Mouse (Mus musculus) CH12.LX (cell line): Measurements from ENCODE around the gene 1700123O20Rik. TPM values are rescaled to one million over a fixed set of nuclear protein-coding genes. Genes with fewer than 3 reads are reported as not detected.
A peak's percentile ranks its signal among the peaks of the same experiment; 100 is the strongest.

Experiments
- DNase-seq: peaks from one replicate; pipeline ENCODE4 v3.0.0-alpha.2; 2013; ENCODE audit errors: extremely low read depth
- H3K27ac ChIP-seq: 2 replicates; pipeline ENCODE4 v1.5.1; 2012; ENCODE audit warnings: low read depth, mild to moderate bottlenecking, control low read depth, moderate library complexity; ENCODE audit not compliant: insufficient read depth
- H3K27me3 ChIP-seq: replicated peaks from 2 replicates; pipeline ENCODE3; 2012; ENCODE audit warnings: inconsistent platforms
- H3K36me3 ChIP-seq, 2 experiments: replicated peaks in 1 of 2; 2 replicates each; pipeline versions ENCODE3 to v1.6.1; 2012; ENCODE audit warnings: inconsistent platforms in 1 of 2, low read length in 1 of 2, mild to moderate bottlenecking in 1 of 2, mixed read lengths in 1 of 2, moderate library complexity in 1 of 2; ENCODE audit not compliant: control insufficient read depth in 1 of 2, insufficient read depth in 1 of 2
- H3K4me1 ChIP-seq, 2 experiments: 2 replicates each; pipeline ENCODE4 v1.6.1; 2012; ENCODE audit warnings: inconsistent platforms in 1 of 2, moderate library complexity in 1 of 2; ENCODE audit not compliant: insufficient read depth in 2 of 2, control insufficient read depth in 1 of 2
- H3K4me2 ChIP-seq: 2 replicates; pipeline ENCODE4 v1.6.1; 2012; ENCODE audit warnings: low read depth, mild to moderate bottlenecking, control low read depth; ENCODE audit not compliant: poor library complexity, insufficient read depth, severe bottlenecking
- H3K4me3 ChIP-seq, 3 experiments: fragments of 150-350 bp in 1 of 3; sonication (generic) in 1 of 3; replicated peaks in 1 of 3; 2 replicates each; pipeline versions ENCODE3 to v1.5.1; 2011 to 2012; ENCODE audit warnings: low read depth in 2 of 3, low read length in 2 of 3, mild to moderate bottlenecking in 2 of 3, moderate library complexity in 2 of 3, control low read depth in 1 of 3, improper control_type of control experiment in 1 of 3, inconsistent platforms in 1 of 3, mixed read lengths in 1 of 3; ENCODE audit not compliant: poor library complexity in 1 of 3
- H3K79me2 ChIP-seq: replicated peaks from 2 replicates; pipeline ENCODE4 v1.6.1; 2012; ENCODE audit warnings: mild to moderate bottlenecking, moderate library complexity; ENCODE audit not compliant: control insufficient read depth, poor library complexity, insufficient read depth, severe bottlenecking; ENCODE audit errors: extremely low read depth
- H3K9ac ChIP-seq: 2 replicates; pipeline ENCODE4 v1.6.1; 2012; ENCODE audit warnings: low read depth, mild to moderate bottlenecking, control low read depth, moderate library complexity; ENCODE audit not compliant: insufficient read depth
- H3K9me3 ChIP-seq: replicated peaks from 2 replicates; pipeline ENCODE3; 2012; ENCODE audit warnings: low read length, inconsistent platforms, mixed read lengths
- CTCF ChIP-seq, 2 experiments: IDR thresholded peaks in 1 of 2; conservative IDR thresholded peaks in 1 of 2; 2 replicates each; pipeline ENCODE4 v1.5.1; 2011 to 2012; ENCODE audit warnings: low read depth in 2 of 2, low read length in 2 of 2, improper control_type of control experiment in 1 of 2, inconsistent platforms in 1 of 2, mild to moderate bottlenecking in 1 of 2, moderate library complexity in 1 of 2
- E2F4 ChIP-seq: IDR thresholded peaks from 2 replicates; pipeline ENCODE4 v1.6.1; 2011; ENCODE audit warnings: low read depth, low read length, improper control_type of control experiment; ENCODE audit not compliant: insufficient replicate concordance
- ELF1 ChIP-seq: IDR thresholded peaks from 2 replicates; pipeline ENCODE4 v1.6.1; 2014; ENCODE audit warnings: low read depth, mild to moderate bottlenecking, inconsistent platforms, low read length, improper control_type of control experiment
- EP300 ChIP-seq: IDR thresholded peaks from 2 replicates; pipeline ENCODE4 v1.6.1; 2011; ENCODE audit warnings: low read length, improper control_type of control experiment
- GABPA ChIP-seq: IDR thresholded peaks from 2 replicates; pipeline ENCODE4 v1.6.1; 2012; ENCODE audit warnings: low read depth, low read length, improper control_type of control experiment, inconsistent platforms; ENCODE audit not compliant: insufficient replicate concordance
- HCFC1 ChIP-seq: IDR thresholded peaks from 2 replicates; pipeline ENCODE4 v1.6.1; 2012; ENCODE audit warnings: low read depth, mild to moderate bottlenecking, inconsistent platforms, low read length, improper control_type of control experiment
- IRF4 ChIP-seq: IDR thresholded peaks from 2 replicates; pipeline ENCODE4 v1.6.1; 2014; ENCODE audit warnings: low read depth, mild to moderate bottlenecking, inconsistent platforms, low read length, improper control_type of control experiment
- KAT2A ChIP-seq: IDR thresholded peaks from 2 replicates; pipeline ENCODE4 v1.6.1; 2012; ENCODE audit warnings: low read length, improper control_type of control experiment, inconsistent platforms; ENCODE audit not compliant: insufficient replicate concordance
- MAZ ChIP-seq: IDR thresholded peaks from 2 replicates; pipeline ENCODE4 v1.6.1; 2012; ENCODE audit warnings: low read depth, mild to moderate bottlenecking, inconsistent platforms, low read length, improper control_type of control experiment, moderate library complexity
- MEF2A ChIP-seq: IDR thresholded peaks from 2 replicates; pipeline ENCODE4 v1.6.1; 2014; ENCODE audit warnings: low read depth, mild to moderate bottlenecking, inconsistent platforms, low read length, improper control_type of control experiment, borderline replicate concordance
- MYC ChIP-seq: IDR thresholded peaks from 2 replicates; pipeline ENCODE4 v1.6.1; 2011; ENCODE audit warnings: low read depth, mild to moderate bottlenecking, improper control_type of control experiment, low read length
- NELFE ChIP-seq: IDR thresholded peaks from 2 replicates; pipeline ENCODE4 v1.6.1; 2011; ENCODE audit warnings: low read depth, low read length, improper control_type of control experiment
- NRF1 ChIP-seq: IDR thresholded peaks from 2 replicates; pipeline ENCODE4 v1.6.1; 2014; ENCODE audit warnings: low read depth, mild to moderate bottlenecking, inconsistent platforms, low read length, improper control_type of control experiment, moderate library complexity
- PAX5 ChIP-seq: IDR thresholded peaks from 2 replicates; pipeline ENCODE4 v1.6.1; 2012; ENCODE audit warnings: low read length, inconsistent platforms, mixed read lengths
- POLR2A ChIP-seq: IDR thresholded peaks from 2 replicates; pipeline ENCODE4 v1.6.1; 2011; ENCODE audit warnings: low read depth, mild to moderate bottlenecking, improper control_type of control experiment, low read length
- POLR2AphosphoS2 ChIP-seq: IDR thresholded peaks from 2 replicates; pipeline ENCODE4 v1.6.1; 2011; ENCODE audit warnings: low read depth, low read length, improper control_type of control experiment
- SIN3A ChIP-seq: IDR thresholded peaks from 2 replicates; pipeline ENCODE4 v1.6.1; 2012; ENCODE audit warnings: low read length, improper control_type of control experiment, inconsistent platforms
- SMC3 ChIP-seq: IDR thresholded peaks from 2 replicates; pipeline ENCODE4 v1.6.1; 2011; ENCODE audit warnings: low read depth, low read length, improper control_type of control experiment
- TCF12 ChIP-seq: IDR thresholded peaks from 2 replicates; pipeline ENCODE4 v1.6.1; 2014; ENCODE audit warnings: low read depth, mild to moderate bottlenecking, inconsistent platforms, low read length, improper control_type of control experiment
- UBTF ChIP-seq: IDR thresholded peaks from 2 replicates; pipeline ENCODE4 v1.6.1; 2012; ENCODE audit warnings: low read depth, mild to moderate bottlenecking, inconsistent platforms, low read length, improper control_type of control experiment, moderate library complexity
- USF2 ChIP-seq: conservative IDR thresholded peaks from 2 replicates; pipeline ENCODE4 v1.6.1; 2011; ENCODE audit warnings: low read depth, low read length, improper control_type of control experiment
- ZC3H11A ChIP-seq: IDR thresholded peaks from 2 replicates; pipeline ENCODE4 v1.6.1; 2012; ENCODE audit warnings: low read depth, mild to moderate bottlenecking, inconsistent platforms, low read length, improper control_type of control experiment
- ZMIZ1 ChIP-seq: IDR thresholded peaks from 2 replicates; pipeline ENCODE4 v1.6.1; 2012; ENCODE audit warnings: low read depth, mild to moderate bottlenecking, inconsistent platforms, low read length, improper control_type of control experiment
- dilution Hi-C: fragments of 300-500 bp; cut with MboI; formaldehyde crosslinking; loops from 2 replicates; pipeline ENCODE4 v1.14.3; 2020; ENCODE audit warnings: low sequenced_read_pairs; ENCODE audit not compliant: extremely low pct_unique_long_range_greater_than_20kb, extremely low pct_ligation_motif_present
- in situ Hi-C: fragments of 300-500 bp; cut with MboI; formaldehyde crosslinking; loops from 3 replicates; pipeline ENCODE4 v1.14.3; 2019; ENCODE audit warnings: low sequenced_read_pairs, low pct_ligation_motif_present, low pct_unique_long_range_greater_than_20kb, mixed read lengths
- polyA plus RNA-seq: library from polyadenylated mRNA; unstranded; fragments of >175 nt; gene quantifications from 2 replicates; pipeline ENCODE4 v1.2.1, GENCODE M21; 2012; ENCODE audit warnings: low read depth; ENCODE audit not compliant: insufficient read length
- total RNA-seq, 2 experiments: library from RNA; depleted of rRNA; stranded (reverse); fragments of 300-350 nt in 1 of 2; fragments of >200 nt in 1 of 2; gene quantifications; 2 replicates each; pipeline ENCODE4 v1.2.3; 2012 to 2014

The 1700123O20Rik gene
- total and polyA plus RNA-seq, 3 experiments: 33.1 to 60.7 (median 59.1) TPM

DNA sequence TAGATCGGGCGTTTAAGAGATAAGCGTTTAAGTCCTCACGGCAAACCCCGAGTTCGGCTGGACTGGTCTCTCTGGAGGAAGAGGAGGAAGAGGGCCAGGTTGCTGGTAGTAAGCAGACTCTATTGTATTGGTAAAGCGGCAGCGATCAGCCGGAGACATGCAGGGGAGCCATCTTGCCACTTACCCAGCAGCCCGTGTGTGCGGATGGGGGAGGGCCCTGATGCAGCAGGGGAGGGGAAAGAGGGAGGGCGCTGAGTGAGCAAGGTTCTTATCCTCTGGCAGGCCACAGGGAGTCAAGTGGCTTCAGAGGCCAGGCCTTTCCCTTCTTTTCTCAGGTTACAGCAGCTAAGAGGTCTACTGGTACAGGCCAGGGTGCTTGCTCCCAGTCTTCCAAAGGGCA lies 32.5 kb upstream of the 1700123O20Rik start (continued):
- no peak for TF ChIP-seq SIN3A
- TF ChIP-seq POLR2A: peak; percentile 90
- no peak for TF ChIP-seq SMC3
- peak; percentile 85; the same call in 1 of the 2 replicates for TF ChIP-seq POLR2AphosphoS2
- TF ChIP-seq EP300: no peak
- TF ChIP-seq GABPA: no peak
- peak; percentile 73 for TF ChIP-seq HCFC1
- no peak for TF ChIP-seq IRF4
- TF ChIP-seq NRF1: peak; percentile 54
- TF ChIP-seq TCF12: peak; percentile 90

DNA sequence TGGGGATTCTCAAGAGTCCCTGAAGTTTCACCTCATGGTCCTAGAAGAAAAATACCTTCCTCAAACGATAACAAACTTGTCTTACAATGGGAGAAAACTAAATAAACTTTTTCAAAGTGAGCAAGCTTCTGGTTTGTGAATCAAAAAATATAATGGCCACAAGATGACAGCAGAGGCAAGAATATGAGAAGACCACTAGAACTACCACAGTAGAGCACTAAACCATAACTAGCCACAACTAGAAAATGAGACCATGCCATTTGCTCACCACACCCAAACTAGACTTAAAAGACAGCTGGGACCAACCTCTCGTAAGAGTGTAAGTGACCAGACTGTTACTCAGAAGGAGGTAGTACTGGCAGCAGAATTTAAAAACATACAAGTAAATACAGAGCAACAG lies 26.0 kb upstream of the 1700123O20Rik start:
- no peaks in the 10 kb centered on the region for H3K9me3 ChIP-seq
- H3K27ac ChIP-seq: no peak overlapping the region
- H3K27me3 ChIP-seq: no peaks in the 10 kb centered on the region
- peaks cover 72 to 95% of the 10 kb centered on the region in 2 experiments for H3K36me3 ChIP-seq
- in situ Hi-C loops: no loop called here
- dilution Hi-C loops: no loop called here
- H3K4me3 ChIP-seq: no peak overlapping the region
- no peaks in the 10 kb centered on the region for H3K4me1 ChIP-seq
- H3K9ac ChIP-seq: no peak overlapping the region
- no peak for DNase-seq
- no peaks in the 10 kb centered on the region for H3K79me2 ChIP-seq
- H3K4me2 ChIP-seq: no peak overlapping the region
- TF ChIP-seq NELFE (no peak), UBTF (no peak)

DNA sequence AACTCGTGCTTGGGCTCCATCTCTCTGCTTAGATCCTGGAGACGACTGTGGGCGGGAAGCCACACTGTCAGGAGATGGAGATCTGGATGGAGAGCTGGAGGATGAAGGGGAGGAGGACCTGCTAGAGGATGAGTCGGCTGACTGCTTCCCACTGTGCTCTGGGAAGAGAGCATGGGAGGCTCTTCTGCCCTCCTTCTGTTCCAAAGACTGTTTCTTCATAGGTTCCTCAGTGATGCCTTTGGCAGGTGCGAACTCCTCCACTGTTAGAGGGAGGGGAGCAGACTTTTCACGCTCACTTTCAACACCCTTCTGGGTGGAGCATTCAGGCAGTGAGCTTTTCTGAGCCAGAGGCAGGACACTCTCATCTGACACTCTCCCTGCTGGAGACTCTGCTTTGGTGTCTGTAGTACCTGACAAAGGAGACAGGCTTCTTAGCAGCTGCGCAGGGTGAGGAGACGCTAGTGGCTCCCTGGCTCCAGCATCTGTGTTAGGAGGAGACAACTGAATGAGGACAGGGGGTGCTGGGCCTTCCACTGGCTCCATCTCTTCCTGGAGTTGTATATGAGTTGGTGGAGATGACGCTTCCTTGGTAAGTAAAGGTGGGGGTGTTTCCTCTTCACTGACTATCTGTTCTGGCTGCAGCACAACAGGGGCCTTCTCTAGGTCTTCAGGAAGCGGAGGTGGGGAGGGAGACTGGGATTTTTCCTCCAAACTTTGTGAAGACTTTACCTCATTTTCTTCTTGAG lies 21.4 kb upstream of the 1700123O20Rik start:
- dilution Hi-C loops (no loop called here), in situ Hi-C loops (no loop called here)
- Histone ChIP-seq H3K27me3 (no peaks in the 10 kb centered on the region), H3K9ac (no peak overlapping the region), H3K4me3 (no peak overlapping the region), H3K4me2 (no peak overlapping the region), H3K27ac (no peak overlapping the region), H3K9me3 (no peaks in the 10 kb centered on the region), H3K36me3 (peaks cover 73 to 94% of the 10 kb centered on the region in 2 experiments), H3K4me1 (no peaks in the 10 kb centered on the region), H3K79me2 (no peaks in the 10 kb centered on the region; the same call in none of the 2 replicates)
- DNase-seq: no peak
- TF ChIP-seq NELFE: no peak
- no peak for TF ChIP-seq USF2
- no peak for TF ChIP-seq MEF2A
- no peak for TF ChIP-seq SIN3A
- no peak for TF ChIP-seq KAT2A
- TF ChIP-seq E2F4: no peak
- TF ChIP-seq MAZ: no peak
- TF ChIP-seq ELF1: no peak
- no peak for TF ChIP-seq PAX5
- no peak for TF ChIP-seq POLR2A
- TF ChIP-seq SMC3: no peak
- TF ChIP-seq ZMIZ1: no peak
- no peak for TF ChIP-seq ZC3H11A
- TF ChIP-seq HCFC1: no peak
- TF ChIP-seq IRF4: no peak
- no peak for TF ChIP-seq UBTF
- no peak for TF ChIP-seq MYC
- no peak for TF ChIP-seq CTCF (conservative IDR thresholded peaks at IDR 0.05 in 1 of 2, IDR thresholded peaks at IDR 0.05 in 1 of 2; ENCODE audit: low read depth in 2 of 2, low read length in 2 of 2)
